Mouse (Mus musculus) midbrain, embryonic 16.5 days (tissue): ENCODE measurements around the gene Aplnr. TPM values are rescaled to one million over a fixed set of nuclear protein-coding genes. Genes with fewer than 3 reads are reported as not detected.
A peak's percentile ranks its signal among the peaks of the same experiment; 100 is the strongest.

Experiments
- ATAC-seq: fragments of 200-750 bp; cut with Nextera tagmentation; 2 replicates; pipeline ENCODE4 v1.8.0; 2017; ENCODE audit warnings: moderate TSS enrichment
- H3K27ac ChIP-seq: fragments of 300-500 bp; sonication (generic); 2 replicates; pipeline ENCODE4 v1.5.1; 2014; ENCODE audit warnings: mild to moderate bottlenecking, low read length, mixed read lengths
- H3K27me3 ChIP-seq: fragments of 300-500 bp; sonication (generic); 2 replicates; pipeline ENCODE4 v1.6.1; 2014; ENCODE audit warnings: low read depth, low read length, mixed read lengths; ENCODE audit not compliant: control insufficient read depth, insufficient read depth
- H3K36me3 ChIP-seq: fragments of 300-500 bp; sonication (generic); 2 replicates; pipeline ENCODE4 v1.6.1; 2014; ENCODE audit warnings: mild to moderate bottlenecking, low read length, moderate library complexity, mixed read lengths; ENCODE audit not compliant: control insufficient read depth, insufficient read depth
- H3K4me1 ChIP-seq: fragments of 300-500 bp; sonication (generic); 2 replicates; pipeline ENCODE4 v1.6.1; 2014; ENCODE audit warnings: mild to moderate bottlenecking, low read length, mixed read lengths; ENCODE audit not compliant: control insufficient read depth, insufficient read depth
- H3K4me2 ChIP-seq: fragments of 300-500 bp; sonication (generic); 2 replicates; pipeline ENCODE4 v1.6.1; 2014; ENCODE audit warnings: mild to moderate bottlenecking, low read length, mixed read lengths
- H3K4me3 ChIP-seq: fragments of 300-500 bp; sonication (generic); 2 replicates; pipeline ENCODE4 v1.5.1; 2014; ENCODE audit warnings: low read depth, mild to moderate bottlenecking, low read length, moderate library complexity, mixed read lengths
- H3K9ac ChIP-seq: fragments of 300-500 bp; sonication (generic); 2 replicates; pipeline ENCODE4 v1.6.1; 2014; ENCODE audit warnings: low read depth, low read length, mixed read lengths
- H3K9me3 ChIP-seq: fragments of 300-500 bp; sonication (generic); replicated peaks from 2 replicates; pipeline ENCODE4 v1.6.1; 2014; ENCODE audit warnings: mild to moderate bottlenecking, low read length, mixed read lengths; ENCODE audit not compliant: control insufficient read depth, poor library complexity, severe bottlenecking
- WGBS: fragments of 180-500 bp; shearing (Covaris S2); extraction: QIAGEN DNeasy Blood & Tissue Kit; methylation state at CpG from one replicate; pipeline ENCODE4 v1.1.7; 2014; 5-methylcytosine and 5-hydroxymethylcytosine counted together
- polyA plus RNA-seq: library from polyadenylated mRNA; unstranded; fragments of >200 nt; fragmentation: Nextera tagmentation; extraction: Ambion mirVana; gene quantifications from 2 replicates; pipeline ENCODE4 v1.2.1, GENCODE M21; 2015

The Aplnr gene
- 24.8 and 26.3 TPM in 2 replicates for polyA plus RNA-seq

GRCm38 (mm10) chr2:85136089-85136488 lies at the start of gene Aplnr:
Gene Aplnr (plus strand): TSS chr2:85136225.
- H3K4me3 ChIP-seq, result no peak within 1 kb of the TSS
- H3K4me1 ChIP-seq, result no peaks in the 10 kb centered on the region
- no peaks in the 10 kb centered on the region for H3K27me3 ChIP-seq
- H3K36me3 ChIP-seq, result no peaks in the 10 kb centered on the region
- WGBS, result 7% methylated on average over 4 of the region's 4 CpGs
- peak within 1 kb of the TSS; percentile 3; the same call in 1 of the 2 replicates for H3K9ac ChIP-seq
- H3K9me3 ChIP-seq, result no peaks in the 10 kb centered on the region
- H3K4me2 ChIP-seq, result no peak within 1 kb of the TSS
- ATAC-seq, result peak; percentile 49; the same call in 1 of the 2 replicates
- no peak within 1 kb of the TSS for H3K27ac ChIP-seq

- Histone ChIP-seq H3K36me3 (peaks cover 2% of the 10 kb centered on the region; the same call in 1 of the 2 replicates), H3K9ac (no peak overlapping the region), H3K27me3 (no peaks in the 10 kb centered on the region), H3K4me2 (no peak overlapping the region), H3K4me3 (no peak overlapping the region), H3K9me3 (no peaks in the 10 kb centered on the region), H3K27ac (no peak overlapping the region), H3K4me1 (no peaks in the 10 kb centered on the region)
- WGBS, result 47% methylated on average over 11 of the region's 11 CpGs
- ATAC-seq, result peak; percentile 79
Measured at GRCm38 (mm10) chr2:85088716-85089646, 47.0 kb upstream of the Aplnr start.

DNA sequence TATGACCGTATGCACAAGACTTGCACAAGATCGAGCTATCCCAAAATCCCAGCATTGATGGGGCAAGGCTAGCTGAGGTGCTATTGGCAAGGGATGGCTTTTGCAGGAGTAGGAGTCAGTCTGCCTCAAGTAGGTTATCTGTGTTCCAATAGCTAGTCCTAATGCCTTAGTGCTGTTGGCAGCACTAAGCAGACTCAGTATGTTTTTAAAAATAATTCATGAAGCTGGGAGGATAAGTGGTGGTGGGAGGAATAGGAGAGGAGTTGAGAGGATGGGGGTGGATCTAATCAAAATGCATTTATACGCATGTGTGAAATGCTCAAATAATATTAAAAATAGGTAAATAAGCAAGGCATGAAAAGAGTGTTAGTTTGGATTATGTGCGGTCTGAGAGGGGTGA lies 44.7 kb upstream of the Aplnr start:
- Histone ChIP-seq H3K4me1 (no peaks in the 10 kb centered on the region), H3K9me3 (no peaks in the 10 kb centered on the region), H3K9ac (no peak overlapping the region), H3K27ac (no peak overlapping the region), H3K4me2 (no peak overlapping the region), H3K4me3 (no peak overlapping the region), H3K36me3 (no peaks in the 10 kb centered on the region), H3K27me3 (no peaks in the 10 kb centered on the region)
- 95% methylated on average over 4 of the region's 4 CpGs for WGBS
- ATAC-seq, result no peak

- no peak overlapping the region for H3K9ac ChIP-seq
- 81% methylated on average over 1 of the region's 1 CpGs for WGBS
- H3K27ac ChIP-seq, result no peak overlapping the region
- no peak overlapping the region for H3K4me2 ChIP-seq
- H3K27me3 ChIP-seq, result no peaks in the 10 kb centered on the region
- H3K4me1 ChIP-seq, result no peaks in the 10 kb centered on the region
- H3K9me3 ChIP-seq, result no peaks in the 10 kb centered on the region
- ATAC-seq, result no peak
- H3K4me3 ChIP-seq, result no peak overlapping the region
- no peaks in the 10 kb centered on the region for H3K36me3 ChIP-seq
Measured at GRCm38 (mm10) chr2:85093376-85093775, 42.6 kb upstream of the Aplnr start.

DNA sequence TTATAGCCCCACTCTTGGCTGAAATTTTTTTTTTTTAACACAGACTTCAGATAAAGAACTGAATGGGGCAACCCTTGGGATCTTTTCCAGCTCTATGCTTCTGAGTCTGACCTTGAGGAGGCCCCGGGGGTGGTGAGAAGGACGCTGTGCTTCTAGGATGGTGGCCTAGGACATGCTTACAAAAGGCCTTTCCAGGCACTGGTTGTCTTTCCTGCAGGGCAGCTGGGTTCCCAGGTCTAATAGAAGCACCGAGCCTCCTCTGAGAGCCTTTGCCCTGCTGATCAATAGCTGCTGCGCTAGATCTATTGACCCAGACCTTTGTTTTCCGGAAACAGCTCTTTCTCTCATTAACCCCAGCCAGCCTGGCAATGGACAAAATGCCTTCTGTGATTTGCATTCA lies 40.1 kb upstream of the Aplnr start:
- no peaks in the 10 kb centered on the region for H3K27me3 ChIP-seq
- no peak for ATAC-seq
- no peaks in the 10 kb centered on the region; the same call in 1 of the 2 replicates for H3K9me3 ChIP-seq
- no peaks in the 10 kb centered on the region for H3K4me1 ChIP-seq
- no peak overlapping the region for H3K9ac ChIP-seq
- H3K4me2 ChIP-seq, result no peak overlapping the region
- 0 out of 2 replicates have a peak overlapping the region, but pooled peaks have one; percentile 19 for H3K27ac ChIP-seq
- no peaks in the 10 kb centered on the region for H3K36me3 ChIP-seq
- H3K4me3 ChIP-seq, result no peak overlapping the region
- WGBS, result 43% methylated on average over 5 of the region's 5 CpGs

- no peaks in the 10 kb centered on the region for H3K27me3 ChIP-seq
- no peak for ATAC-seq
- 93% methylated on average over 2 of the region's 2 CpGs for WGBS
- H3K27ac ChIP-seq, result no peak overlapping the region
- H3K9me3 ChIP-seq, result peaks cover 3% of the 10 kb centered on the region; the same call in 1 of the 2 replicates
- no peaks in the 10 kb centered on the region for H3K36me3 ChIP-seq
- H3K9ac ChIP-seq, result no peak overlapping the region
- H3K4me2 ChIP-seq, result no peak overlapping the region
- H3K4me1 ChIP-seq, result no peaks in the 10 kb centered on the region
- H3K4me3 ChIP-seq, result no peak overlapping the region
Measured at GRCm38 (mm10) chr2:85098014-85098413, 38.0 kb upstream of the Aplnr start.

- H3K27ac ChIP-seq, result 0 out of 2 replicates have a peak overlapping the region, but pooled peaks have one; percentile 6
- no peak for ATAC-seq
- 82% methylated on average over 7 of the region's 7 CpGs for WGBS
Measured at GRCm38 (mm10) chr2:85098824-85099511, 37.1 kb upstream of the Aplnr start.

GRCm38 (mm10) chr2:85103201-85103600 lies 32.8 kb upstream of the Aplnr start:
- no peak for ATAC-seq
- Histone ChIP-seq H3K27ac (no peak overlapping the region), H3K4me3 (no peak overlapping the region), H3K4me1 (no peaks in the 10 kb centered on the region), H3K9me3 (peaks cover 3% of the 10 kb centered on the region; the same call in 1 of the 2 replicates), H3K27me3 (no peaks in the 10 kb centered on the region), H3K9ac (no peak overlapping the region), H3K4me2 (no peak overlapping the region), H3K36me3 (no peaks in the 10 kb centered on the region)
- 73% methylated on average over 8 of the region's 8 CpGs for WGBS

More at GRCm38 (mm10) chr2:85098824-85099511, 37.1 kb upstream of the Aplnr start:
- no peak overlapping the region for H3K4me2 ChIP-seq
- no peaks in the 10 kb centered on the region for H3K27me3 ChIP-seq
- H3K9ac ChIP-seq, result no peak overlapping the region
- H3K9me3 ChIP-seq, result peaks cover 3% of the 10 kb centered on the region; the same call in 1 of the 2 replicates
- no peak overlapping the region for H3K4me3 ChIP-seq
- H3K36me3 ChIP-seq, result no peaks in the 10 kb centered on the region
- H3K4me1 ChIP-seq, result no peaks in the 10 kb centered on the region
